Mouse (Mus musculus) embryo, embryonic 9.5 days (tissue): ENCODE measurements around the gene Gipc2.
"Not testable (repeated sequence)": the region's sequence is repeated elsewhere in the genome, so short reads cannot be mapped to it uniquely, and the experiment has no call there.

Experiments
- DNase-seq: peaks from one replicate; pipeline ENCODE4 v3.0.0-alpha.2; 2017; ENCODE audit errors: extremely low spot score

The Gipc2 gene

GRCm38 (mm10) chr3:152166099-152166423, at the start of gene Gipc2:
Gene Gipc2, minus strand, starts transcription at chr3:152166230.
- DNase-seq, result no peak

- DNase-seq, result no peak
Measured at GRCm38 (mm10) chr3:152213416-152213815, 47.4 kb upstream of the Gipc2 start.

- DNase-seq, result no peak
Measured at GRCm38 (mm10) chr3:152211731-152212279, 45.8 kb upstream of the Gipc2 start.

- DNase-seq, result peak; percentile 71
Measured at GRCm38 (mm10) chr3:152210728-152211391, 44.8 kb upstream of the Gipc2 start.

- peak; percentile 100 for DNase-seq
Measured at GRCm38 (mm10) chr3:152209967-152210634, 44.1 kb upstream of the Gipc2 start, which contains the start of the genes Dnajb4 and Fubp1. Gene Dnajb4, minus strand, starts transcription at chr3:152210302. Gene Fubp1, plus strand, starts transcription at chr3:152210422.

- no peak for DNase-seq
Measured at GRCm38 (mm10) chr3:152209177-152209966, 43.3 kb upstream of the Gipc2 start.

- no peak for DNase-seq
Measured at GRCm38 (mm10) chr3:152208096-152208885, 42.3 kb upstream of the Gipc2 start.

GRCm38 (mm10) chr3:152207156-152207555, 41.1 kb upstream of the Gipc2 start:
- no peak for DNase-seq

- no peak for DNase-seq
Measured at GRCm38 (mm10) chr3:152204577-152204976, 38.5 kb upstream of the Gipc2 start.

- no peak for DNase-seq
Measured at GRCm38 (mm10) chr3:152203996-152204395, 38.0 kb upstream of the Gipc2 start.

GRCm38 (mm10) chr3:152203411-152203810, 37.4 kb upstream of the Gipc2 start:
- no peak for DNase-seq

GRCm38 (mm10) chr3:152202942-152203341, 36.9 kb upstream of the Gipc2 start:
- DNase-seq, result no peak

- no peak for DNase-seq
Measured at GRCm38 (mm10) chr3:152201651-152202050, 35.6 kb upstream of the Gipc2 start.

GRCm38 (mm10) chr3:152201181-152201580, 35.2 kb upstream of the Gipc2 start:
- no peak for DNase-seq

GRCm38 (mm10) chr3:152199125-152199524, 33.1 kb upstream of the Gipc2 start:
- DNase-seq, result no peak

GRCm38 (mm10) chr3:152197246-152197645, 31.2 kb upstream of the Gipc2 start:
- DNase-seq, result not testable (repeated sequence)

GRCm38 (mm10) chr3:152193635-152194097, 27.6 kb upstream of the Gipc2 start:
- peak; percentile 84 for DNase-seq

- no peak for DNase-seq
Measured at GRCm38 (mm10) chr3:152193177-152193576, 27.1 kb upstream of the Gipc2 start.

- DNase-seq, result no peak
Measured at GRCm38 (mm10) chr3:152192238-152192931, 26.4 kb upstream of the Gipc2 start.

- peak; percentile 24 for DNase-seq
Measured at GRCm38 (mm10) chr3:152191791-152192237, 25.8 kb upstream of the Gipc2 start.
